Mouse (Mus musculus) limb, embryonic 15.5 days (tissue): ENCODE results near the gene Akap12. TPM values are rescaled to one million over a fixed set of nuclear protein-coding genes. Genes with fewer than 3 reads are reported as not detected.

Source experiments
- ATAC-seq: fragments of 200-750 bp; cut with Nextera tagmentation; 2 replicates; pipeline ENCODE4 v1.8.0; 2017; ENCODE audit warnings: low read depth, moderate TSS enrichment; ENCODE audit not compliant: insufficient number of reproducible peaks, low FRiP score, low TSS enrichment
- H3K27ac ChIP-seq: fragments of 300-500 bp; sonication (generic); 2 replicates; pipeline ENCODE4 v1.5.1; 2015; ENCODE audit warnings: moderate library complexity, mild to moderate bottlenecking, inconsistent platforms
- H3K27me3 ChIP-seq: fragments of 300-500 bp; sonication (generic); 2 replicates; pipeline ENCODE4 v1.6.1; 2015; ENCODE audit warnings: inconsistent platforms
- H3K36me3 ChIP-seq: fragments of 300-500 bp; sonication (generic); 2 replicates; pipeline ENCODE4 v1.6.1; 2015; ENCODE audit warnings: inconsistent platforms
- H3K4me1 ChIP-seq: fragments of 300-500 bp; sonication (generic); 2 replicates; pipeline ENCODE4 v1.6.1; 2015; ENCODE audit warnings: inconsistent platforms
- H3K4me2 ChIP-seq: fragments of 300-500 bp; sonication (generic); 2 replicates; pipeline ENCODE4 v1.6.1; 2015; ENCODE audit warnings: mild to moderate bottlenecking, inconsistent platforms
- H3K4me3 ChIP-seq: fragments of 300-500 bp; sonication (generic); 2 replicates; pipeline ENCODE4 v1.5.1; 2015; ENCODE audit warnings: mild to moderate bottlenecking, inconsistent platforms
- H3K9ac ChIP-seq: fragments of 300-500 bp; sonication (generic); 2 replicates; pipeline ENCODE4 v1.6.1; 2015; ENCODE audit warnings: inconsistent platforms
- H3K9me3 ChIP-seq: fragments of 300-500 bp; sonication (generic); 2 replicates; pipeline ENCODE4 v1.6.1; 2016; ENCODE audit warnings: inconsistent platforms
- WGBS: fragments of 180-500 bp; shearing (Covaris S2); methylation state at CpG from one replicate; pipeline ENCODE4 v1.1.7; 2015; 5-methylcytosine and 5-hydroxymethylcytosine counted together
- polyA plus RNA-seq: library from polyadenylated mRNA; unstranded; fragments of >200 nt; fragmentation: Nextera tagmentation; extraction: Ambion mirVana; gene quantifications from 2 replicates; pipeline ENCODE4 v1.2.1, GENCODE M21; 2015

Akap12 gene
- 38.1 and 40.0 TPM in 2 replicates for polyA plus RNA-seq

- ATAC-seq = peak; percentile 48; the same call in 1 of the 2 replicates
- Histone ChIP-seq H3K36me3 (no peaks in the 10 kb centered on the region), H3K4me3 (peak within 1 kb of the TSS; percentile 59), H3K4me1 (peaks cover 15% of the 10 kb centered on the region), H3K9me3 (no peaks in the 10 kb centered on the region), H3K9ac (peak within 1 kb of the TSS; percentile 50), H3K27me3 (peaks cover 4% of the 10 kb centered on the region; the same call in 1 of the 2 replicates), H3K27ac (no peak within 1 kb of the TSS), H3K4me2 (peak within 1 kb of the TSS; percentile 95)
- under 1% methylated on average over 46 of the region's 54 CpGs for WGBS
Measured at GRCm38 (mm10) chr10:4266041-4266930, at the start of gene Akap12. Akap12 (plus strand) TSS chr10:4266380.

DNA sequence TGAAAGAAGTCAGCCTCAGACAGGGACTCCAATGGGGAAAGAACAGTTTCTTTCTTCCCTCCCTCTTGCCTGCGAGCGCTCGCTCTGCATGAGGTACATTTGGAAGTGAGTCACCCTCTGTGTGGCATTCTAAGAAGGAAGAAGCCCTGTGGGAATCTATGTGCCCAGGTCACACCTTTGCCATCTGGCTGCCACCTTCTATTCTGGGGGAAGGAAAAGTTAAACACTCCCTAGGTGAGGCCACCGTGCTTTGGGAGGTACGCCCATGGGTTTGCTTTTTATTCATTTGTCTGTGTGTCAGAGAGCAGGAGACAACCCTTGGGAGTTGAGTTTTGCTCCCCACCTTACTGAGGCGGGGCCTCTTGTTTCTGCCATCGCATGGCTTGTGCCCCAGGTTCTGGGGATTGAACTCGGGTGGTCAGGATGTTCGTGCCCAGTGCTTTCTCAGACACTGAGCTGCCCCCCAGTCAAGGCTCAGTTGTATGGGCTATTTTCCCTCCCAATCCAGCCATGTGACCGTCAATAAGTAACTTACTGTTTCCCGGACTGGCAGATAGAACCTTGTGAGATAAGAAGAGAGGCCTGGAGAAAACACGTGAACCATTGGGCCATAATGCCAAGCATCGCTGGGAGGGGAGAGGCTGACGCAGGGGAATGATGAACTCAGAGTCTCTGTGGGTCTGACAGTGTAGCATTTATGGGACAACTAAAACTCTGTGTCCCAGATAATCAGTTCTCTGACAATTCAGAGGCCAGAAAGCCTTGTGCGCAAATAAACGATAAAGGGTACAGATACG is 35.4 kb upstream of the Akap12 start:
- no peak overlapping the region for H3K4me3 ChIP-seq
- H3K4me2 ChIP-seq = no peak overlapping the region
- no peak overlapping the region for H3K27ac ChIP-seq
- no peak for ATAC-seq
- H3K4me1 ChIP-seq = no peaks in the 10 kb centered on the region
- WGBS = 83% methylated on average over 17 of the region's 17 CpGs
- H3K36me3 ChIP-seq = no peaks in the 10 kb centered on the region
- no peak overlapping the region for H3K9ac ChIP-seq
- no peaks in the 10 kb centered on the region for H3K27me3 ChIP-seq
- H3K9me3 ChIP-seq = no peaks in the 10 kb centered on the region

DNA sequence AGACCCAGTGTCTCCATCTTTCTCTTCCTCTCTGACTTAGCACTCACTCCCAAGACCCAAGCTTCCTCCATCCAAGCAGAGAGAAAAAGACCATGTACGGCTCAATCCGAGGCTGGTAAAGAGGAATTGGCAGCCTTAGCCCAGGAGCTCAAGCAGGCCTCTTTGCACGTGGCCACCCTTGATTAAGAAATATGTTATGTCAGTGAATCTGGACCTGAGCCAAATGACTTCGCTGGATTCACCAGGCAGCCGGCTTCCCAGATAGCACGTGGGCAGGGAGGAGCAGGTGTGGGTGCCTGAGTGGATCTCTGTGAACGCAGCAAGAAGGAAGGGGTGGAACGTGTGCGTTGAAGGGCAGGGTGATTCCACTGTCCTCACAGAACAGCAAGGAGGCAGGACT is 33.1 kb upstream of the Akap12 start:
- Histone ChIP-seq H3K36me3 (no peaks in the 10 kb centered on the region), H3K27ac (no peak overlapping the region), H3K4me2 (no peak overlapping the region), H3K4me3 (no peak overlapping the region), H3K9me3 (no peaks in the 10 kb centered on the region), H3K9ac (no peak overlapping the region), H3K4me1 (no peaks in the 10 kb centered on the region), H3K27me3 (no peaks in the 10 kb centered on the region)
- 32% methylated on average over 9 of the region's 9 CpGs for WGBS
- ATAC-seq = no peak

DNA sequence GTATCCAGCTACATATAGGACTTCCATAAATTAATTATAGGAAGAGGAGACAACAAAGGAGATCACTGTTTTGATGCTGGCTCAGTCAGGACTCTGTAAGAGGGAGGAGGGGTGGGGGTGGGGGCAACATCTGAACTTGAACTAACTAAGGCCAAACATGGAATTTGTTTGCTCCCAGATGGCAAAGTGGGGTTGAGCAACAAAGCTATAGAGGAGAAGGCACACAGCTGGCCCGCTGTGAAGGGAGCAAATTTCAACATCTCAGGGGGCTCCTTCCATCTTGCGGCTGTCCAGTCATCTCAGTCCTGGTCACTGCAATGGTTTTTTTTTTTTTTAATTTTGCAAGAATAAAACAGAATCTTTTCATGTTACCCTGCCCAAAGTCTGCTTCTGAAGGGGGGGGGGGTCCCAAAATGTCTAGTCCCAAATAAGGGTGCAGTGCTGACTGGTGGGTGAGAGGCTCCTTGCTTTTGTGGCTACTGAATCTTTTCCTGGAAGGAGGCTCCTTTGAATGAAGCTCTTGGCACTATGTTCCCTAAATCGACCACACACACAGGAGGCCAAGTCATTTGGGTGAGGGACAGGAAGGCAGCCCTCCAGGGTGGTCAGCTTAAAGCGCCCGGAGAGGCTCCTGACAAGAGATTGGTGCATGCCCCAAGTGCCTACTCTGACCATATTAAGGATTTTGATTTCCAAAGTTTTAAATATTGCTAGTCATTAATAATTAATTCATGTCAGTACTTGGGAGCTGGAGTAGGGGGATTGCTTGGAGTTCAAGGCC is 26.2 kb upstream of the Akap12 start:
- 74% methylated on average over 5 of the region's 5 CpGs for WGBS
- Histone ChIP-seq H3K27ac (no peak overlapping the region), H3K9me3 (no peaks in the 10 kb centered on the region), H3K27me3 (no peaks in the 10 kb centered on the region), H3K36me3 (no peaks in the 10 kb centered on the region), H3K9ac (no peak overlapping the region), H3K4me2 (no peak overlapping the region), H3K4me3 (no peak overlapping the region), H3K4me1 (no peaks in the 10 kb centered on the region)
- ATAC-seq = no peak

DNA sequence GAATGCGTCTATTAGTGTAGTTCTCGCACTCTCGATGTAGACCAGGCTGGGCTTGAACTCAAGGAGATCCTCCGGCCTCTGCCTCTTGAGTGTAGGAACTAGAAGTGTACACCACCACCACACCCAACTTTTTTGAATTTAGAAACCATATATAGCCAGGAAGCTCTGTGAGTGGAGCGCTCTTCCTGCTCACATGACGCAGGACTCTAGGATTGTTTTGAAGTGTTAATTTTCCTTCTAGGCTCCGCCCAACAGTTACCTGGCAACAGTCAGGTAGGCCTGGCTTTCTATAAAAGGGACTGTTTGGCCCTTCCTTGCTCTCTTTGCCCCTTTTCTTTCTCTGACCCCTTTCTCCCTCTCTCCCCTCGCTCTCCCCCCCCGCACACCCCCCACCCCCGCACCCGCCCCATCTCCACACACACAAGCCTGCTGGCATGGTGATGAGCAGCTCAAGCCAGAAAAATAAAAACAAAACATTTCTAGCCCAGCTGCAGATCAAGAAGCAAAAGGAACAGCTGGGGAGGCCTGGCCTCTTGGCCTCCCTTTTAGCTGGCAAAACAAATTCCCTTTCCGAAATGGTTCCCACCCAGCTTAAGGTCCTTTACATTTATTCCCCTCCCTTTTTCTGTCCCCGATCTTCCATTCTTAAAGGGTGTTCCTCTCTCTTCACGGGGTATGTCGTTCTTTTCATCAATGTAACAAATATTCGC is 22.4 kb upstream of the Akap12 start:
- no peak for ATAC-seq
- Histone ChIP-seq H3K4me3 (no peak overlapping the region), H3K27me3 (no peaks in the 10 kb centered on the region), H3K4me2 (no peak overlapping the region), H3K4me1 (no peaks in the 10 kb centered on the region), H3K27ac (no peak overlapping the region), H3K9me3 (no peaks in the 10 kb centered on the region), H3K36me3 (no peaks in the 10 kb centered on the region), H3K9ac (no peak overlapping the region)
- 88% methylated on average over 16 of the region's 16 CpGs for WGBS

- H3K36me3 ChIP-seq = no peaks in the 10 kb centered on the region
- H3K4me3 ChIP-seq = no peak overlapping the region
- H3K4me1 ChIP-seq = no peaks in the 10 kb centered on the region
- no peak overlapping the region for H3K27ac ChIP-seq
- H3K9ac ChIP-seq = no peak overlapping the region
- WGBS = 69% methylated on average over 2 of the region's 2 CpGs
- no peaks in the 10 kb centered on the region for H3K9me3 ChIP-seq
- no peaks in the 10 kb centered on the region for H3K27me3 ChIP-seq
- H3K4me2 ChIP-seq = no peak overlapping the region
- ATAC-seq = no peak
Measured at GRCm38 (mm10) chr10:4245812-4246211, 20.4 kb upstream of the Akap12 start.

GRCm38 (mm10) chr10:4246407-4246806 is 19.8 kb upstream of the Akap12 start:
- no peaks in the 10 kb centered on the region for H3K27me3 ChIP-seq
- H3K9me3 ChIP-seq = no peaks in the 10 kb centered on the region
- WGBS = 92% methylated on average over 7 of the region's 7 CpGs
- H3K27ac ChIP-seq = no peak overlapping the region
- H3K9ac ChIP-seq = no peak overlapping the region
- no peak overlapping the region for H3K4me2 ChIP-seq
- ATAC-seq = no peak
- H3K4me1 ChIP-seq = no peaks in the 10 kb centered on the region
- H3K4me3 ChIP-seq = no peak overlapping the region
- no peaks in the 10 kb centered on the region for H3K36me3 ChIP-seq

GRCm38 (mm10) chr10:4249235-4249845 is 16.8 kb upstream of the Akap12 start:
- ATAC-seq = no peak
- Histone ChIP-seq H3K4me2 (no peak overlapping the region), H3K36me3 (no peaks in the 10 kb centered on the region), H3K27me3 (no peaks in the 10 kb centered on the region), H3K9ac (no peak overlapping the region), H3K4me3 (no peak overlapping the region), H3K27ac (no peak overlapping the region), H3K9me3 (no peaks in the 10 kb centered on the region), H3K4me1 (no peaks in the 10 kb centered on the region)
- 50% methylated on average over 4 of the region's 4 CpGs for WGBS

- no peak for ATAC-seq
- no peak overlapping the region for H3K4me3 ChIP-seq
- no peaks in the 10 kb centered on the region for H3K36me3 ChIP-seq
- H3K9me3 ChIP-seq = no peaks in the 10 kb centered on the region
- no peaks in the 10 kb centered on the region for H3K27me3 ChIP-seq
- no peaks in the 10 kb centered on the region for H3K4me1 ChIP-seq
- no peak overlapping the region for H3K9ac ChIP-seq
- no peak overlapping the region for H3K27ac ChIP-seq
- no peak overlapping the region for H3K4me2 ChIP-seq
- 62% methylated on average over 3 of the region's 3 CpGs for WGBS
Measured at GRCm38 (mm10) chr10:4250681-4251080, 15.5 kb upstream of the Akap12 start.

DNA sequence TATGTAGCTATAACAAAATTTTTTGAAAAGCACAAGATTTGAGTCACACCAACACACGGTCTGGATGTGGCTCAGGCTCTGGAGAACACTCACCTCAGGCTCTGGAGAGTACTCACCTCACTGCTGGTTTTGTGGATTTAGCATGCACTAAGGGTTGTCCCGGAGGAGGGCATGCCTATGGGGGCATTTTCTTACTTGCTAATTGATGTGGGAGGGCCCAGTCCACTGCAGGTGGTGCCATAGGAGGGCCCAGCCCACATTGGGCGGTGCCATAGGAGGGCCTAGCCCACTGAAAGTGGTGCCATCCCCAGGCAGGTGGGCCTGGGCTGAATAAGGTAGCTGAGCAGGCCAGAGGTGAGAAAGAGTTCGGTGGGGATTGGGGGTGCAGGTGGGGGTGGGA is 12.6 kb upstream of the Akap12 start:
- Histone ChIP-seq H3K27ac (no peak overlapping the region), H3K27me3 (no peaks in the 10 kb centered on the region), H3K4me3 (no peak overlapping the region), H3K4me1 (no peaks in the 10 kb centered on the region), H3K36me3 (no peaks in the 10 kb centered on the region), H3K9ac (no peak overlapping the region), H3K9me3 (no peaks in the 10 kb centered on the region), H3K4me2 (no peak overlapping the region)
- ATAC-seq = no peak
- WGBS = 62% methylated on average over 4 of the region's 4 CpGs

- H3K4me1 ChIP-seq = no peaks in the 10 kb centered on the region
- no peak overlapping the region for H3K27ac ChIP-seq
- H3K27me3 ChIP-seq = no peaks in the 10 kb centered on the region
- no peak overlapping the region for H3K9ac ChIP-seq
- H3K4me2 ChIP-seq = no peak overlapping the region
- no peak for ATAC-seq
- WGBS = 47% methylated on average over 5 of the region's 5 CpGs
- H3K9me3 ChIP-seq = no peaks in the 10 kb centered on the region
- H3K36me3 ChIP-seq = no peaks in the 10 kb centered on the region
- no peak overlapping the region for H3K4me3 ChIP-seq
Measured at GRCm38 (mm10) chr10:4254459-4254858, 11.7 kb upstream of the Akap12 start.
